Mouse (Mus musculus) olfactory bulb, adult 2 months (tissue): ENCODE measurements around the gene Majin.

Experiments
- CTCF ChIP-seq: fragments of 200-500 bp; IDR thresholded peaks from 2 replicates; pipeline ENCODE4 v1.5.1; 2012; ENCODE audit warnings: low read depth, mild to moderate bottlenecking, low read length, moderate library complexity; ENCODE audit not compliant: insufficient read depth
- POLR2A ChIP-seq: fragments of 200-500 bp; IDR thresholded peaks from 2 replicates; pipeline ENCODE4 v1.6.1; 2012; ENCODE audit warnings: mild to moderate bottlenecking, low read depth, low read length, moderate library complexity; ENCODE audit not compliant: insufficient read depth

DNA sequence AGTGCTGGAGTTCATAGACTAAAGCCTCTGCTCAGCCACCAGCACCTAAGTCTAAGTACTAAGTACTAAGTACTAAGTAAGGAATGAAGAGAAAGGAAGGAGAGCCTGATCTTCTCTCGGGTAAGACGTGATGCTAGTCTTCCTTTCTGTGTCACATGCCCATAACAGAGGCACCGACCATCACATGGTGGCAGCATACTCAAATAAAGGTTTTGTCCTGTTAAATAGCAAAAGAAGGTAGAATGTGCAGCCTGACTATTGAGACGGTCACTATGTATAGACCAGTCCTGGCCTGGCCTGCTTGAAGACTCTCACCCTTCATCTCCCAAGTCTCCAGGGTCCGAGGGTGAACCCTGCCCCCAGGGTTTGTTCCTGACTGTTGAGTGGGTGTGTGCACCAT, 39.3 kb upstream of the Majin start:
- TF ChIP-seq POLR2A (no peak), CTCF (no peak)
